Mouse (Mus musculus) MEL (cell line): Measurements from ENCODE around the gene Itk. TPM values are rescaled to one million over a fixed set of nuclear protein-coding genes. Genes with fewer than 3 reads are reported as not detected.

ENCODE experiments used
- DNase-seq: peaks from one replicate; pipeline ENCODE4 v3.0.0; 2011; ENCODE audit warnings: low read depth, low spot score
- H3K27ac ChIP-seq: 2 replicates; pipeline ENCODE4 v1.5.1; 2012; ENCODE audit warnings: low read depth, mild to moderate bottlenecking, control low read depth, low read length, moderate library complexity; ENCODE audit not compliant: control insufficient read depth
- H3K27me3 ChIP-seq, 2 experiments: fragments of 150-350 bp in 1 of 2; sonication (generic) in 1 of 2; 2 replicates each; pipeline ENCODE4 v1.6.1; 2012; ENCODE audit warnings: low read length in 2 of 2, mild to moderate bottlenecking in 2 of 2, improper control_type of control experiment in 1 of 2, moderate library complexity in 1 of 2; ENCODE audit not compliant: insufficient read depth in 2 of 2, control insufficient read depth in 1 of 2
- H3K36me3 ChIP-seq, 2 experiments: 2 replicates each; pipeline ENCODE4 v1.6.1; 2012 to 2014; ENCODE audit warnings: low read length in 2 of 2, improper control_type of control experiment in 1 of 2, inconsistent platforms in 1 of 2, mild to moderate bottlenecking in 1 of 2; ENCODE audit not compliant: insufficient read depth in 2 of 2, control insufficient read depth in 1 of 2
- H3K4me1 ChIP-seq, 2 experiments: fragments of 150-350 bp in 1 of 2; sonication (generic) in 1 of 2; 2 replicates each; pipeline ENCODE4 v1.6.1; 2012; ENCODE audit warnings: low read length in 2 of 2, improper control_type of control experiment in 1 of 2, mild to moderate bottlenecking in 1 of 2; ENCODE audit not compliant: insufficient read depth in 2 of 2, control insufficient read depth in 1 of 2
- H3K4me3 ChIP-seq, 2 experiments: fragments of 150-350 bp in 1 of 2; sonication (generic) in 1 of 2; 2 replicates each; pipeline ENCODE4 v1.5.1; 2012; ENCODE audit warnings: low read depth in 2 of 2, low read length in 2 of 2, mild to moderate bottlenecking in 2 of 2, moderate library complexity in 2 of 2, control low read depth in 1 of 2, improper control_type of control experiment in 1 of 2; ENCODE audit not compliant: control insufficient read depth in 1 of 2, insufficient read depth in 1 of 2
- H3K79me2 ChIP-seq: 2 replicates; pipeline ENCODE4 v1.6.1; 2012; ENCODE audit warnings: mild to moderate bottlenecking, low read length, moderate library complexity; ENCODE audit not compliant: control insufficient read depth, poor library complexity, insufficient read depth
- H3K9ac ChIP-seq: 2 replicates; pipeline ENCODE4 v1.6.1; 2012; ENCODE audit warnings: low read depth, mild to moderate bottlenecking, control low read depth, low read length, moderate library complexity; ENCODE audit not compliant: control insufficient read depth, poor library complexity, severe bottlenecking
- H3K9me3 ChIP-seq: fragments of 150-350 bp; sonication (generic); replicated peaks from 2 replicates; pipeline ENCODE4 v1.6.1; 2012; ENCODE audit warnings: mild to moderate bottlenecking, low read length, improper control_type of control experiment, moderate library complexity; ENCODE audit not compliant: insufficient read depth
- BHLHE40 ChIP-seq: IDR thresholded peaks from 2 replicates; pipeline ENCODE4 v1.6.1; 2012; ENCODE audit warnings: low read depth, mild to moderate bottlenecking, inconsistent platforms, low read length, improper control_type of control experiment, borderline replicate concordance
- ELF1 ChIP-seq: IDR thresholded peaks from 2 replicates; pipeline ENCODE4 v1.6.1; 2014; ENCODE audit warnings: low read depth, mild to moderate bottlenecking, inconsistent platforms, low read length, improper control_type of control experiment, moderate library complexity
- EP300 ChIP-seq, 2 experiments: IDR thresholded peaks; 2 replicates each; pipeline ENCODE4 v1.6.1; 2011; ENCODE audit warnings: improper control_type of control experiment in 2 of 2, low read length in 2 of 2, low read depth in 1 of 2, mild to moderate bottlenecking in 1 of 2
- ETS1 ChIP-seq: IDR thresholded peaks from 2 replicates; pipeline ENCODE4 v1.6.1; 2012; ENCODE audit warnings: low read depth, mild to moderate bottlenecking, inconsistent platforms, low read length, improper control_type of control experiment, moderate library complexity
- GATA1 ChIP-seq: IDR thresholded peaks from 2 replicates; pipeline ENCODE4 v1.6.1; 2011; ENCODE audit warnings: low read depth, low read length, improper control_type of control experiment
- HCFC1 ChIP-seq: IDR thresholded peaks from 2 replicates; pipeline ENCODE4 v1.6.1; 2012; ENCODE audit warnings: low read depth, mild to moderate bottlenecking, inconsistent platforms, low read length, improper control_type of control experiment, moderate library complexity
- JUND ChIP-seq: IDR thresholded peaks from 2 replicates; pipeline ENCODE4 v1.6.1; 2011; ENCODE audit warnings: low read depth, mild to moderate bottlenecking, improper control_type of control experiment, low read length
- KAT2A ChIP-seq: conservative IDR thresholded peaks from 2 replicates; pipeline ENCODE4 v1.6.1; 2012; ENCODE audit warnings: low read depth, low read length, improper control_type of control experiment, inconsistent platforms
- MAFK ChIP-seq: IDR thresholded peaks from 2 replicates; pipeline ENCODE4 v1.6.1; 2011; ENCODE audit warnings: low read depth, mild to moderate bottlenecking, low read length, improper control_type of control experiment, borderline replicate concordance
- MAX ChIP-seq: IDR thresholded peaks from 2 replicates; pipeline ENCODE4 v1.6.1; 2011; ENCODE audit warnings: low read length, improper control_type of control experiment
- MAZ ChIP-seq: IDR thresholded peaks from 2 replicates; pipeline ENCODE4 v1.6.1; 2012; ENCODE audit warnings: low read depth, mild to moderate bottlenecking, inconsistent platforms, low read length, improper control_type of control experiment
- MEF2A ChIP-seq: IDR thresholded peaks from 2 replicates; pipeline ENCODE4 v1.6.1; 2014; ENCODE audit warnings: low read depth, mild to moderate bottlenecking, inconsistent platforms, low read length, improper control_type of control experiment; ENCODE audit not compliant: poor library complexity, insufficient replicate concordance, severe bottlenecking; ENCODE audit errors: extremely low read depth
- MXI1 ChIP-seq: IDR thresholded peaks from 2 replicates; pipeline ENCODE4 v1.6.1; 2011; ENCODE audit warnings: mild to moderate bottlenecking, low read depth, low read length, improper control_type of control experiment
- MYB ChIP-seq: IDR thresholded peaks from 2 replicates; pipeline ENCODE4 v1.6.1; 2011; ENCODE audit warnings: mild to moderate bottlenecking, low read depth, low read length, improper control_type of control experiment
- POLR2AphosphoS2 ChIP-seq: IDR thresholded peaks from 2 replicates; pipeline ENCODE4 v1.6.1; 2011; ENCODE audit warnings: low read length, improper control_type of control experiment
- POLR2AphosphoS5 ChIP-seq: IDR thresholded peaks from 2 replicates; pipeline ENCODE4 v1.6.1; 2012; ENCODE audit warnings: low read depth, borderline replicate concordance, mild to moderate bottlenecking, inconsistent platforms, low read length, moderate library complexity, mixed read lengths
- RAD21 ChIP-seq: IDR thresholded peaks from 2 replicates; pipeline ENCODE4 v1.6.1; 2011; ENCODE audit warnings: mild to moderate bottlenecking, low read depth, low read length, improper control_type of control experiment
- SIN3A ChIP-seq: IDR thresholded peaks from 2 replicates; pipeline ENCODE4 v1.6.1; 2012; ENCODE audit warnings: low read length, improper control_type of control experiment, inconsistent platforms
- TBP ChIP-seq: IDR thresholded peaks from 2 replicates; pipeline ENCODE4 v1.8.0; 2011; ENCODE audit warnings: low read depth, low read length, improper control_type of control experiment
- TCF12 ChIP-seq: IDR thresholded peaks from 2 replicates; pipeline ENCODE4 v1.6.1; 2014; ENCODE audit warnings: low read depth, mild to moderate bottlenecking, inconsistent platforms, low read length, improper control_type of control experiment, moderate library complexity
- UBTF ChIP-seq: IDR thresholded peaks from 2 replicates; pipeline ENCODE4 v1.6.1; 2012; ENCODE audit warnings: low read depth, mild to moderate bottlenecking, inconsistent platforms, low read length, improper control_type of control experiment, moderate library complexity, borderline replicate concordance; ENCODE audit not compliant: insufficient read depth
- USF1 ChIP-seq: IDR thresholded peaks from 2 replicates; pipeline ENCODE4 v1.6.1; 2014; ENCODE audit warnings: low read depth, mild to moderate bottlenecking, inconsistent platforms, low read length, improper control_type of control experiment, moderate library complexity
- USF2 ChIP-seq, 2 experiments: IDR thresholded peaks; 2 replicates each; pipeline ENCODE4 v1.6.1; 2011 to 2012; ENCODE audit warnings: improper control_type of control experiment in 2 of 2, low read length in 2 of 2, borderline replicate concordance in 1 of 2, inconsistent platforms in 1 of 2, low read depth in 1 of 2, mild to moderate bottlenecking in 1 of 2; ENCODE audit not compliant: insufficient read depth in 1 of 2
- ZC3H11A ChIP-seq: IDR thresholded peaks from 2 replicates; pipeline ENCODE4 v1.6.1; 2012; ENCODE audit warnings: low read depth, mild to moderate bottlenecking, inconsistent platforms, low read length, improper control_type of control experiment
- ZKSCAN1 ChIP-seq: IDR thresholded peaks from 2 replicates; pipeline ENCODE4 v1.6.1; 2012; ENCODE audit warnings: low read depth, mild to moderate bottlenecking, inconsistent platforms, low read length, improper control_type of control experiment, moderate library complexity
- polyA plus RNA-seq, 2 experiments: library from polyadenylated mRNA; stranded (reverse) in 1 of 2; unstranded in 1 of 2; fragments of >175 nt in 1 of 2; fragments of >200 nt in 1 of 2; gene quantifications; 2 replicates each; pipeline versions ENCODE4 v1.2.1 to v1.2.4; 2012; ENCODE audit warnings: low replicate concordance in 2 of 2, low read depth in 1 of 2; ENCODE audit not compliant: insufficient read length in 2 of 2, insufficient read depth in 1 of 2, missing spikeins in 1 of 2
- total RNA-seq: library from RNA; depleted of rRNA; stranded (reverse); fragments of 300-350 nt; gene quantifications from 2 replicates; pipeline ENCODE4 v1.2.3, GENCODE M21; 2012

Itk gene
- total and polyA plus RNA-seq, 3 experiments, result not detected

DNA sequence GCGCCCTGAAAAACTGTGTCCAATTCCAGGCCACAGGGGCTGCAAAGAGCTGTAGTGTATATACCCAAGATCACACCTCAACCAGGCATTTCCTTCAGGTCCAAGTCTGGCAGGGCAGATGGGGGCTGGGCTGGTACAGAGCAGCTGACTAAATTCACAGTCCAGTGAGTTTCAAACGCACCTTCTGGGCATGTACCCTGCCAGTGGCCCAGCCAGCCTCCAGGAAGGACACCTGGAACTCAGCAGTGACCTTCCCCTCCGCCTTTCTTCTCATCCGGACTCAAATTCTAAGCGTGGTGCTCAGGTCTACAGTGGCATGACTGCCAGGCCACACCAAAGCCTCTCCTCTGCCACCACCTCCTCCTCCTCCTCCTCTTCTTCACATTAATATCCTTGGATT is 95.8 kb downstream of the Itk start:
- no peaks in the 10 kb centered on the region for H3K27me3 ChIP-seq
- TF ChIP-seq BHLHE40 (no peak), ETS1 (no peak), POLR2AphosphoS2 (no peak), UBTF (no peak), MYB (no peak), MAZ (no peak), POLR2AphosphoS5 (no peak), ZC3H11A (no peak), MXI1 (no peak), RAD21 (no peak), TBP (no peak), GATA1 (no peak), MAX (no peak), ZKSCAN1 (no peak), ELF1 (no peak), MEF2A (no peak)
- TF ChIP-seq, all 39 proteins: peak for 0
- H3K4me1 ChIP-seq, result no peaks in the 10 kb centered on the region

DNA sequence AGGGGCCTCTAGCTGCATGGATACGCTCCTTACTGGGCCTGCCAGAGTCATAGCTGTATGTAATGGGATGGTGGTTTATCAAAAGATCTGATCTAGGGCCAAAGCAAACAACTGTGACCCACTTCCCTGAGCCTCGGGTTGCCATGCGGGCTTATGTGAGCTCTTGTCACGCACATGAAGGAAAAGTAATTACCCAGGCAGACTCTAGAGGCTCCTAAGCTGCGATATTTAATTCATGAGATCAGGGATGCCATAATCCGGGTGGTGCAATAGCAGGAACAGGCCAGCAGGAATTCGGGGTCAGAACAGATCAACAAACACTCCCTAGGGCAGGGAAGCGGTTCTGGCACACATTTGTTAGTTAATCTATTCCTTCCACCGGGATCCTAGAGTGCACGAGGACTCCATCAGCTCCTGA is 98.3 kb downstream of the Itk start:
- no peak overlapping the region for H3K27ac ChIP-seq
- H3K36me3 ChIP-seq, result peaks cover 0 to 10% of the 10 kb centered on the region in 2 experiments
- no peaks in the 10 kb centered on the region for H3K79me2 ChIP-seq
- no peaks in the 10 kb centered on the region for H3K9me3 ChIP-seq
- H3K27me3 ChIP-seq, result no peaks in the 10 kb centered on the region
- no peak for DNase-seq
- H3K4me3 ChIP-seq, result no peak overlapping the region
- no peak overlapping the region for H3K9ac ChIP-seq
- H3K4me1 ChIP-seq, result peaks cover 4 to 10% of the 10 kb centered on the region in 2 experiments
- TF ChIP-seq EP300 (IDR thresholded peaks at IDR 0.05; ENCODE audit: low read depth in 1 of 2, low read length in 2 of 2), result no peak
- no peak for TF ChIP-seq SIN3A
- TF ChIP-seq USF2 (IDR thresholded peaks at IDR 0.05; ENCODE audit: borderline replicate concordance in 1 of 2, insufficient read depth in 1 of 2, low read depth in 1 of 2, low read length in 2 of 2), result no peak
- no peak for TF ChIP-seq TCF12
- TF ChIP-seq KAT2A, result no peak
- TF ChIP-seq MAFK, result no peak
- TF ChIP-seq USF1, result no peak
- TF ChIP-seq MYB, result no peak
- TF ChIP-seq TBP, result no peak
- TF ChIP-seq HCFC1, result no peak
- TF ChIP-seq ELF1, result no peak
- TF ChIP-seq MAZ, result no peak
- TF ChIP-seq JUND, result no peak
- no peak for TF ChIP-seq POLR2AphosphoS2
- TF ChIP-seq, all 39 proteins: peak for 0

More for the DNA sequence above, 95.8 kb downstream of the Itk start:
- Histone ChIP-seq H3K4me3 (no peak overlapping the region), H3K36me3 (no peaks in the 10 kb centered on the region; a peak in 1 of 4 replicates), H3K27ac (no peak overlapping the region), H3K79me2 (no peaks in the 10 kb centered on the region), H3K9me3 (no peaks in the 10 kb centered on the region), H3K9ac (no peak overlapping the region)
- no peak for DNase-seq
